16 mouse cellular contexts compared by ENCODE assay signal in the genomic region with DNA sequence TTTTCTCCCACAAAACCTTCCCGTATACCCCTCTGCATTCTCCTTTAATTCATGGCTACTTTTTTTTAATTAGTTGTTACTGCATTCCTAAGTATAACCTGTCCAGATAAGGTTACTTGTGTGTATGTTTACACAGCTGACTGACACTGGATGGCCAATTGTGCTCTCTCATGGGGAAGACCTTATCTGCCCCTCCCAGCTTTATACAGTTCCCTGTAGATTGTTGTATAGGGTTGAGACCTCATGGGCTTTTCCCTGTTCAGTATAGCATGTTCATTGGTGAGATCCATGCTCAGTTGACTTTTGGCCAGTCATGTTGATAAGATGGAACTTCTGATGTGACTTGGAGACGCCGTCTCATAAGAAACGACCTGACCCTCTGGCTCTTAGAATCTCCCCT.
"Had no signal": no experiment of that assay in that cellular context is flagged by ENCODE, and none has a peak within 500 bp of the region (broad histone marks: within the 10 kb centered on the region; RNA-seq: fewer than 3 reads in every experiment).

No protein-coding gene starts in this region.

- H3K4me1 ChIP-seq: neural tube, embryonic 12.5 days had no signal

- H3K36me3 ChIP-seq: neural tube, embryonic 12.5 days; neural tube, embryonic 13.5 days; neural tube, embryonic 15.5 days; stomach, embryonic 15.5 days had no signal

- H3K9ac ChIP-seq: neural tube, embryonic 12.5 days; neural tube, embryonic 13.5 days; neural tube, embryonic 15.5 days; stomach, embryonic 15.5 days had no signal

- H3K27ac ChIP-seq: neural tube, embryonic 12.5 days; neural tube, embryonic 13.5 days; neural tube, embryonic 15.5 days; stomach, embryonic 15.5 days; stomach, postnatal 0 days had no signal

- DNase-seq: retina, postnatal 1 day; right cerebral cortex, adult 18-20 months; right cerebral cortex, postnatal 14 days; right cerebral cortex, postnatal 25 days; right cerebral cortex, postnatal 4 days; spleen, adult 18-20 months; thymus, adult 18-20 months; thymus, adult 2 months; thymus, postnatal 14 days; thymus, postnatal 25 days; thymus, postnatal 36 days had no signal

- H3K27me3 ChIP-seq: neural tube, embryonic 12.5 days; neural tube, embryonic 13.5 days; neural tube, embryonic 15.5 days; stomach, embryonic 15.5 days had no signal

- H3K9me3 ChIP-seq: neural tube, embryonic 12.5 days; neural tube, embryonic 13.5 days; neural tube, embryonic 15.5 days; stomach, embryonic 15.5 days had no signal

- H3K4me3 ChIP-seq: neural tube, embryonic 12.5 days; neural tube, embryonic 13.5 days; neural tube, embryonic 15.5 days; stomach, embryonic 15.5 days had no signal

- H3K4me2 ChIP-seq: neural tube, embryonic 12.5 days; neural tube, embryonic 13.5 days; neural tube, embryonic 15.5 days; stomach, embryonic 15.5 days had no signal
